Comparison of ENCODE assay signal across 15 mouse cellular contexts in the genomic region with DNA sequence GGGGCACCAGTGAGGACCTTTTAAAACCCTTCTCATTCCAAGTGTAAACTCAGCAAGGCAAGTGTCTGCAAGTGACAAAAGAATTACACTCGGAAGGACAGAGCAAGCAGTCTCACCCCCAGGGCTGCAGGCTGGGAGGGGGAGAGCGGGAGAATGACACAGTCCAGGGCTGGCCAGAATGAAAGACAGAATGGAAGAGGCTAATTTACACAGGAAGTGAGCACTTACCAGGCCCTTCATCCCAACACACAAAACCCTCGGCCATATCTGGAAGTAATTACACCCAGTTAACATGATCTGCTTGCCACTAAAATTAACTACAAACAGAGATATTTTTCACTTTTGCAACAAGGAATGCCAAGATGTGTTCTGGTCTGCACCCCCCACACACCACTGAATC. TPM values are rescaled to one million over a fixed set of nuclear protein-coding genes. Genes with fewer than 3 reads are reported as not detected.
DNase-seq lines count a peak whose midpoint lies in the region; ATAC-seq and TF ChIP-seq lines count a peak whose summit lies in the region.
"Had no signal": no experiment of that assay in that cellular context is flagged by ENCODE, and none has a peak within 500 bp of the region (broad histone marks: within the 10 kb centered on the region; RNA-seq: fewer than 3 reads in every experiment).

No protein-coding gene starts in this region.

- H3K4me3 ChIP-seq in liver, embryonic 12.5 days: no peak overlapping the region
- no peak overlapping the region for H3K4me3 ChIP-seq in liver, embryonic 11.5 days (ENCODE audit: low read depth, low read length)
- H3K4me3 ChIP-seq in embryonic facial prominence, embryonic 12.5 days: no peak overlapping the region
- H3K4me3 ChIP-seq in liver, postnatal 0 days (ENCODE audit: low read depth, low read length): no peak overlapping the region

- no peak overlapping the region for H3K4me2 ChIP-seq in liver, embryonic 12.5 days
- H3K4me2 ChIP-seq in liver, embryonic 11.5 days: no peak overlapping the region
- H3K4me2 ChIP-seq in embryonic facial prominence, embryonic 12.5 days (replicated peaks): no peak overlapping the region
- H3K4me2 ChIP-seq in liver, postnatal 0 days (ENCODE audit: low read depth, low read length): peak overlapping the region; percentile 30
- H3K4me2 ChIP-seq: lung, embryonic 14.5 days had no signal

- peak overlapping the region; percentile 42; the same call in 1 of the 2 replicates for H3K27ac ChIP-seq in liver, embryonic 12.5 days
- H3K27ac ChIP-seq in liver, embryonic 11.5 days (ENCODE audit: low read depth, low read length): no peak overlapping the region
- H3K27ac ChIP-seq in embryonic facial prominence, embryonic 12.5 days: peak overlapping the region; percentile 19; the same call in 1 of the 2 replicates
- no peak overlapping the region for H3K27ac ChIP-seq in liver, postnatal 0 days (ENCODE audit: low read depth)
- H3K27ac ChIP-seq: kidney, postnatal 0 days had no signal

- H3K9me3 ChIP-seq in liver, embryonic 12.5 days (replicated peaks): no peaks in the 10 kb centered on the region
- no peaks in the 10 kb centered on the region for H3K9me3 ChIP-seq in liver, embryonic 11.5 days (ENCODE audit: control insufficient read depth, low read length)
- H3K9me3 ChIP-seq in embryonic facial prominence, embryonic 12.5 days: no peaks in the 10 kb centered on the region
- H3K9me3 ChIP-seq in liver, postnatal 0 days (ENCODE audit: low read length): no peaks in the 10 kb centered on the region

- WGBS in liver, embryonic 12.5 days (ENCODE audit: insufficient replicate concordance): 41% methylated on average over 3 of the region's 3 CpGs
- WGBS in liver, embryonic 11.5 days: 28% methylated on average over 3 of the region's 3 CpGs
- 9% methylated on average over 3 of the region's 3 CpGs for WGBS in embryonic facial prominence, embryonic 12.5 days
- WGBS in liver, postnatal 0 days (ENCODE audit: insufficient replicate concordance): 43% methylated on average over 3 of the region's 3 CpGs

- no peak for ATAC-seq in liver, embryonic 12.5 days
- ATAC-seq in liver, embryonic 11.5 days (replicated peaks; ENCODE audit: low FRiP score): no peak
- 0 out of 2 replicates have a peak, but pooled peaks have one; percentile 32 for ATAC-seq in embryonic facial prominence, embryonic 12.5 days (ENCODE audit: insufficient number of reproducible peaks, insufficient read depth, low FRiP score, low TSS enrichment)
- ATAC-seq in liver, postnatal 0 days: no peak
- ATAC-seq: forebrain, postnatal 0 days; hindbrain, embryonic 16.5 days had no signal

- no peaks in the 10 kb centered on the region for H3K36me3 ChIP-seq in liver, embryonic 12.5 days
- H3K36me3 ChIP-seq in liver, embryonic 11.5 days (ENCODE audit: control insufficient read depth, insufficient read depth, low read length): no peaks in the 10 kb centered on the region
- H3K36me3 ChIP-seq in embryonic facial prominence, embryonic 12.5 days: no peaks in the 10 kb centered on the region
- no peaks in the 10 kb centered on the region for H3K36me3 ChIP-seq in liver, postnatal 0 days (replicated peaks; ENCODE audit: insufficient read depth, low read length)

- DNase-seq in liver, embryonic 11.5 days (ENCODE audit: low spot score): no peak
- DNase-seq in embryo, embryonic 10 days (ENCODE audit: low spot score): peak; percentile 81
- no peak for DNase-seq in liver, postnatal 0 days
- no peak for DNase-seq in thymus, postnatal 10 days (ENCODE audit: low spot score in 2 of 2)
- DNase-seq in layer of hippocampus, adult 9-10 months (ENCODE audit: low spot score): no peak
- DNase-seq: cerebellum, adult 9-11 months; forebrain, postnatal 0 days; gastrocnemius, postnatal 36 days; lung, embryonic 14.5 days; right cerebral cortex, postnatal 25 days; thymus, adult 2 months had no signal

- no peak for TF ChIP-seq EP300 in liver, postnatal 0 days (IDR thresholded peaks at IDR 0.05; ENCODE audit: low read depth)

- H3K27me3 ChIP-seq in liver, embryonic 12.5 days (replicated peaks): peaks cover 43% of the 10 kb centered on the region
- peaks cover 26% of the 10 kb centered on the region for H3K27me3 ChIP-seq in liver, embryonic 11.5 days (replicated peaks; ENCODE audit: control insufficient read depth, insufficient read depth, low read length)
- H3K27me3 ChIP-seq in embryonic facial prominence, embryonic 12.5 days: no peaks in the 10 kb centered on the region
- no peaks in the 10 kb centered on the region for H3K27me3 ChIP-seq in liver, postnatal 0 days (ENCODE audit: insufficient read depth, low read length)

- no peak overlapping the region for H3K9ac ChIP-seq in liver, embryonic 12.5 days
- no peak overlapping the region for H3K9ac ChIP-seq in liver, embryonic 11.5 days (ENCODE audit: low read depth, low read length)
- H3K9ac ChIP-seq in embryonic facial prominence, embryonic 12.5 days: no peak overlapping the region
- peak overlapping the region; percentile 22; the same call in 1 of the 2 replicates for H3K9ac ChIP-seq in liver, postnatal 0 days (replicated peaks)
- H3K9ac ChIP-seq: forebrain, postnatal 0 days; lung, embryonic 14.5 days had no signal

- TF ChIP-seq CTCF in liver, postnatal 0 days (IDR thresholded peaks at IDR 0.05; ENCODE audit: low read depth): no peak

- peaks cover 79% of the 10 kb centered on the region for H3K4me1 ChIP-seq in liver, embryonic 12.5 days
- H3K4me1 ChIP-seq in liver, embryonic 11.5 days (replicated peaks; ENCODE audit: control insufficient read depth, insufficient read depth, low read length): peaks cover 52% of the 10 kb centered on the region
- peaks cover 57% of the 10 kb centered on the region for H3K4me1 ChIP-seq in embryonic facial prominence, embryonic 12.5 days
- H3K4me1 ChIP-seq in liver, postnatal 0 days (ENCODE audit: insufficient read depth): peaks cover 45% of the 10 kb centered on the region

RNA-seq across cellular contexts. Expression of gene Zbtb16, which starts 15.2 kb away (rescaled TPM):
- 1.5 and 1.6 TPM in 2 replicates for polyA plus RNA-seq in liver, embryonic 12.5 days (2016; fragmentation: Nextera tagmentation; extraction: Ambion mirVana)
- 2.3 and 2.8 TPM in 2 replicates for polyA plus RNA-seq in liver, embryonic 11.5 days (2014; fragmentation: Nextera tagmentation; extraction: Ambion mirVana)
- 4.1 and 5.2 TPM in 2 replicates for polyA plus RNA-seq in embryonic facial prominence, embryonic 12.5 days (2016; fragmentation: Nextera tagmentation; extraction: Ambion mirVana)
- 2.2 and 2.5 TPM in 2 replicates for polyA plus RNA-seq in liver, postnatal 0 days (2015; fragmentation: Nextera tagmentation; extraction: Ambion mirVana)

Comparison
In these comparisons a context has a peak if more than half of its experiments do, and no peak if none do; other contexts are left out.
1. H3K27ac ChIP-seq: peak in liver, embryonic 12.5 days (single experiment) and embryonic facial prominence, embryonic 12.5 days (single experiment); none in liver, embryonic 11.5 days (single experiment) and liver, postnatal 0 days (single experiment).